Mouse (Mus musculus): Measurements from ENCODE around the gene Atxn1. TPM values are rescaled to one million over a fixed set of nuclear protein-coding genes. Genes with fewer than 3 reads are reported as not detected.

Gene Atxn1
- polyA plus RNA-seq, 1 experiment from 2014 or later = 10.4 TPM

DNA sequence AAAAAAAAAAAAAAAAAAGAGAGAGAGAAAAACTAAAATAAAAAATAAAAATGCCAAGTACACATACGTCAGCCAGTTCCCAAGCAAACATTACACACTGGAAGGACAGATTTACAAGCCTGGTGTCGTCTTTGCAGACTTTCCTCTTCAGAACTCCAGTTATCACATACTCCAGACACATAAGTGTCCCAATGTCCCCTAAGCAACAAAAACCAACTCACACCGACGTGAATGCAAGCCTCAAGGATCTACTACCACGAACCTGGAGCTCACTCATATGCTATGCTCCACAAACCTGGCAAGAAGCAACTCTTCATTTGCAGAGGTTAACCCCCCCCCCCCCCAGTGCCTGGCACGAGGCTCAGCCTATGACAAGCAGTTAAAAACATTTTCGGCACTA lies 136.8 kb downstream of the Atxn1 start:
- H3K4me2 ChIP-seq (ENCODE audit: low read length) = no peak overlapping the region
- no peaks in the 10 kb centered on the region for H3K27me3 ChIP-seq (ENCODE audit: control insufficient read depth, insufficient read depth, low read depth, low read length)
- no peaks in the 10 kb centered on the region; the same call in 1 of the 2 replicates for H3K9me3 ChIP-seq (replicated peaks; ENCODE audit: control insufficient read depth, low read length, poor library complexity, severe bottlenecking)
- no peak overlapping the region for H3K9ac ChIP-seq (ENCODE audit: low read depth, low read length)
- no peak for ATAC-seq
- 85% methylated on average over 7 of the region's 7 CpGs for WGBS
- H3K27ac ChIP-seq (ENCODE audit: low read length) = no peak overlapping the region
- no peaks in the 10 kb centered on the region for H3K4me1 ChIP-seq (ENCODE audit: control insufficient read depth, insufficient read depth, low read length)
- H3K4me3 ChIP-seq (ENCODE audit: low read depth, low read length) = no peak overlapping the region
- H3K36me3 ChIP-seq (ENCODE audit: control insufficient read depth, insufficient read depth, low read length) = no peaks in the 10 kb centered on the region

DNA sequence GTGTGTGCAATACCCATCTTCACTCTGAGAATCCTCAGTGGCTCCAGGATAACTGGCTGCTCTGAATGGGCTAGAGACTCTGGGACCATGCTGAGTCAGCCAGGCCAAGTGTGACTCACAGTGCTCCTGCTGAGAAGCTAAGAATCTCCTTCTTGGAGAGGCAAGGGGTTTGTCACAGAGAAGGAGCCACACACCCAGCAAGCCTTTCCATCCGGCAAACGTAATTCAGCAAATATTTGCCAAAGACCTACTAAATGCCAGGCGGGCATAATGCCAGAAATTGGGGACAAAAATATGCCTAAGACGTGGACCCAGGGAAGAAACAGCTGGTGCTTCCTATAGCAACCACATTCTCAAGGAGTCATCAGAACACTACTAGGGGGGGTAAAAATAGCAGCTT lies 137.2 kb downstream of the Atxn1 start:
- ATAC-seq = no peak
- no peaks in the 10 kb centered on the region; the same call in 1 of the 2 replicates for H3K9me3 ChIP-seq (replicated peaks; ENCODE audit: control insufficient read depth, low read length, poor library complexity, severe bottlenecking)
- H3K9ac ChIP-seq (ENCODE audit: low read depth, low read length) = no peak overlapping the region
- H3K4me1 ChIP-seq (ENCODE audit: control insufficient read depth, insufficient read depth, low read length) = no peaks in the 10 kb centered on the region
- H3K4me3 ChIP-seq (ENCODE audit: low read depth, low read length) = no peak overlapping the region
- H3K27ac ChIP-seq (ENCODE audit: low read length) = no peak overlapping the region
- no peaks in the 10 kb centered on the region for H3K27me3 ChIP-seq (ENCODE audit: control insufficient read depth, insufficient read depth, low read depth, low read length)
- no peak overlapping the region for H3K4me2 ChIP-seq (ENCODE audit: low read length)
- 63% methylated on average over 4 of the region's 4 CpGs for WGBS
- H3K36me3 ChIP-seq (ENCODE audit: control insufficient read depth, insufficient read depth, low read length) = no peaks in the 10 kb centered on the region

DNA sequence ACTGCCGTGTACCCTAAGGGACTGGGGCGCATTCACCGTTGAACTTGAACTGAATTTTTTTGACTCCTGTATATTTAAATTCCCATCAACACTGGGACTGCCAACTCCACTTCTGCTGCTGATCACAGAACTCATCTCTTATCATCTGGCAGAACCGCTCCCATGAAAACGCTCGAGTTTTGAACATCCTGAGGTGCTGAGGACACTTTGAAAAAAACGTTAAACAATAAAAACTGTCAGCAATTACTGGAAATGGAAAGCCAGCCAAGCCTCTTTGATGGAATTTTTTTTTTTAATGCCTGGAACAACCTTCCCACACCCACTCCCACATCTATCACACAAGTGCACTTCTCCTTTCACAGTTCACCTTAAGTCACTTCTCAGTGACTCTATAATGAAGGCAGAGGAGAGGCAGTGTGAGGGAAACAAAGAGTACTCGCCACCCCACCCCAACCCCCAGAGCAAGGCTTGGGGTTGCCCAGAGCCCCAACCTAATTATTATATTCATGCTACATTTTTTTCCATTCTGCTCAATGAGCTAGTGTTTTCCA lies 137.7 kb downstream of the Atxn1 start:
- H3K4me2 ChIP-seq (ENCODE audit: low read length) = no peak overlapping the region
- no peak for ATAC-seq
- H3K27me3 ChIP-seq (ENCODE audit: control insufficient read depth, insufficient read depth, low read depth, low read length) = no peaks in the 10 kb centered on the region
- H3K36me3 ChIP-seq (ENCODE audit: control insufficient read depth, insufficient read depth, low read length) = no peaks in the 10 kb centered on the region
- H3K27ac ChIP-seq (ENCODE audit: low read length) = no peak overlapping the region
- H3K9ac ChIP-seq (ENCODE audit: low read depth, low read length) = no peak overlapping the region
- no peaks in the 10 kb centered on the region; the same call in 1 of the 2 replicates for H3K9me3 ChIP-seq (replicated peaks; ENCODE audit: control insufficient read depth, low read length, poor library complexity, severe bottlenecking)
- no peaks in the 10 kb centered on the region for H3K4me1 ChIP-seq (ENCODE audit: control insufficient read depth, insufficient read depth, low read length)
- WGBS = 78% methylated on average over 8 of the region's 8 CpGs
- H3K4me3 ChIP-seq (ENCODE audit: low read depth, low read length) = no peak overlapping the region

DNA sequence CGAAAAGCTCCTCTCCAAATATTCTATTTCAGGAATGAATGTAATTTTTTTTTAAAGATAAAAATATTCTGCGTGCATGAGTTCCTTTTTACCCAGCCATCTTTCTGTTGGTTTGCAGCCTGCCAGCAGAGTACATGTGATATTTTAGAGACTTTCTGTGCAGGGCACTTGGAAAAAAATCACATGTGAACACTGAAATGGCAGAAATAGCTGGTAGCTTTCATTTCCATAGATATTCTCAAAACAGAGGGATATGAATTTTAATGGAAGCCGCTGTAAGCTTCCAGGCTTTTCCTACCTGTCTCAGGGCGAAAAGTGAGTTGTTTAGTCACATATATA lies 142.3 kb downstream of the Atxn1 start:
- 79% methylated on average over 4 of the region's 4 CpGs for WGBS
- H3K4me2 ChIP-seq (ENCODE audit: low read length) = no peak overlapping the region
- H3K4me3 ChIP-seq (ENCODE audit: low read depth, low read length) = no peak overlapping the region
- no peak overlapping the region for H3K9ac ChIP-seq (ENCODE audit: low read depth, low read length)
- no peak for ATAC-seq
- H3K9me3 ChIP-seq (replicated peaks; ENCODE audit: control insufficient read depth, low read length, poor library complexity, severe bottlenecking) = no peaks in the 10 kb centered on the region; the same call in 1 of the 2 replicates
- no peaks in the 10 kb centered on the region for H3K36me3 ChIP-seq (ENCODE audit: control insufficient read depth, insufficient read depth, low read length)
- H3K4me1 ChIP-seq (ENCODE audit: control insufficient read depth, insufficient read depth, low read length) = 0 out of 2 replicates have a peak, but pooled peaks cover 2% of the 10 kb centered on the region
- peak overlapping the region; percentile 54 for H3K27ac ChIP-seq (ENCODE audit: low read length)
- H3K27me3 ChIP-seq (ENCODE audit: control insufficient read depth, insufficient read depth, low read depth, low read length) = no peaks in the 10 kb centered on the region

DNA sequence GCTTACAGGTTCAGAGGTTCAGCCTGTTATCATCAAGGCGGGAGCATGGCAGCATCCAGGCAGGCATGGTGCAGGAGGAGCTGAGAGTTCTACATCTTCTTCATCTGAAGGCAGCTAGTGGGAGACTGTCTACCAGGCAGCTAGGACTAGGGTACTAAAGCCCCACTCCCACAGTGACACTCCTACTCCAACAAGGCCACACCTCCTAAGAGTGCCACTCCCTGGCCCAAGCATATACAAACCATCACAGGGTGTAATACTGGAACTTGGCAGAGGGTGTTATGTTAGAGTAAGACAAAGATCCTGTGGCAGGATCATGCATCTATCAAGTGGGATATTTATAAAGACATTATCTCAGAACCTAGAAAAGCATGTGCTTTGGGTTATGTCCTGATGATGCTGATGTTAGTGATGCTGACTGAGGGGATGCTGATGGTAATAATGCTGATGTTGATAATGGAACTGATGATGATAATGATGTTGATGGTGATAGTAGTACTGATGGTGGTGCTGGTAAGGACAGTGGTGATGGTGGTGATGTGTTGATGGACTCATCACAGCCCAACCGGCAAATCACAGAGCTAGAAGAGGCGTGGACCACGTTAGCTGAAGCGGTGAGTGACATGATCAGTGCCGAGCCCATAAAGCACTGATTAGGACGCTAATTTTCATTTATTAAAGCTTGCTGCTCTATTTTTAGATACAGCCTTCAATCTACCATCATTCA lies 142.9 kb downstream of the Atxn1 start:
- H3K4me2 ChIP-seq (ENCODE audit: low read length) = no peak overlapping the region
- no peak; the same call in 1 of the 2 replicates for ATAC-seq
- H3K4me3 ChIP-seq (ENCODE audit: low read depth, low read length) = no peak overlapping the region
- H3K27ac ChIP-seq (ENCODE audit: low read length) = peak overlapping the region; percentile 54
- H3K9ac ChIP-seq (ENCODE audit: low read depth, low read length) = no peak overlapping the region
- H3K9me3 ChIP-seq (replicated peaks; ENCODE audit: control insufficient read depth, low read length, poor library complexity, severe bottlenecking) = no peaks in the 10 kb centered on the region; the same call in 1 of the 2 replicates
- no peaks in the 10 kb centered on the region for H3K36me3 ChIP-seq (ENCODE audit: control insufficient read depth, insufficient read depth, low read length)
- 0 out of 2 replicates have a peak, but pooled peaks cover 2% of the 10 kb centered on the region for H3K4me1 ChIP-seq (ENCODE audit: control insufficient read depth, insufficient read depth, low read length)
- no peaks in the 10 kb centered on the region for H3K27me3 ChIP-seq (ENCODE audit: control insufficient read depth, insufficient read depth, low read depth, low read length)
- WGBS = 93% methylated on average over 7 of the region's 7 CpGs

DNA sequence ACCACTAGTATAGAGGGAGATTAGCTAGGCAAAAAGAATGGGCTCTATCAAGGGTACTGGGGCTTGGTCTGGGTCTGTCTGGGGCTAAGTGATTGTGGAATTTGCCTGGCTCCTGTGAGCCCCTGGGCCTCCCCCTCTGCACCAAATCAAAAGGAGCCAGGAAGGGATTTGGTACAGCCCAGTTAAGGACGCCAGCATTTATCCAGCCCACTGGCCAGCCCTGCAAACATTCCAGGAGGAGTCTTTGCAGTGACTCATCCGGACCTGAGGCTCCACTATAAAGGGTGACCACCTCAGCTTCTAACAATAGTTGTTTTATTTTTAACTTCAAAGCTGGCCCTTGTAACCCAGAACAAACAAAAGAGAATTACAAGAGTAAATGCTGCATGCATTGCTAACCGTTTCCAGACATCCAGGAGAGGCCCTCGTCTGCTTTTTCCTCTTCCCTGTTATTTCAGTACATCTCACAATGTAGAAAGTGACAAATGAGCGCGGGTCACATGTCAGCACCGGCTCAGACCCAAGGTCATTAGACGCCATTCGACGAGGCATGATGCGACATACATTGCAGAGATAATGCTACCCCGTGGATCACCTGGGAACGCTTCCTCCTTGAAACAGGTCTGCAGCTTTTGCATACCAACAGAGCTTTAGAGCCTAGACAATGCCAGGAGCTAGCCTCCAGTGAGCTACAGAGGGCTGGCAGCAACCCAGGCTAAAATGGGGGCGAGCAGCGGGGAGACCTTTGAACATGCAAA lies 144.2 kb downstream of the Atxn1 start:
- no peak overlapping the region for H3K4me3 ChIP-seq (ENCODE audit: low read depth, low read length)
- H3K4me1 ChIP-seq (ENCODE audit: control insufficient read depth, insufficient read depth, low read length) = 0 out of 2 replicates have a peak, but pooled peaks cover 2% of the 10 kb centered on the region
- WGBS = 45% methylated on average over 15 of the region's 15 CpGs
- no peaks in the 10 kb centered on the region for H3K9me3 ChIP-seq (replicated peaks; ENCODE audit: control insufficient read depth, low read length, poor library complexity, severe bottlenecking)
- no peak overlapping the region for H3K9ac ChIP-seq (ENCODE audit: low read depth, low read length)
- no peaks in the 10 kb centered on the region for H3K27me3 ChIP-seq (ENCODE audit: control insufficient read depth, insufficient read depth, low read depth, low read length)
- no peak for ATAC-seq
- H3K36me3 ChIP-seq (ENCODE audit: control insufficient read depth, insufficient read depth, low read length) = no peaks in the 10 kb centered on the region
- no peak overlapping the region for H3K27ac ChIP-seq (ENCODE audit: low read length)
- H3K4me2 ChIP-seq (ENCODE audit: low read length) = no peak overlapping the region

DNA sequence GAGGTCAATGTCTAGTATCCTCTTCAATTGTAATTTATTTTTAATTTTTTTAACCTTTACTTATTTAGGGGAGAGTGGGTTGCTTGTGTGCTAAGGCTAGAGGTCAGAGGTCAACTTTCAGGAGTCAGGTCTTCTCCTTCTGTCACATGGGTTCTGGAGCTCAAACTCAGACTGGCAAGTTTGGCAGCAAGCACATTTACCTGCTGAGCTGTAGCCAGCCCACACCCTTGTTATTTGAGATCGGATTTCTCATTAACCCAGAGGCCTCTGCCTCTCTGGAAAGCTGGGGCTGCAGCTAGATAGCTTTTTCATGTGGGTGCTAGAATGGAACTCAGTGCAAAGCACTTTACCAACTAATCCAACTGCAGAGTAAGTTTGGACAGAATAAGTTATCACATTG lies 148.1 kb downstream of the Atxn1 start:
- Histone ChIP-seq H3K9me3 (replicated peaks; ENCODE audit: control insufficient read depth, low read length, poor library complexity, severe bottlenecking) (no peaks in the 10 kb centered on the region), H3K9ac (ENCODE audit: low read depth, low read length) (no peak overlapping the region), H3K4me2 (ENCODE audit: low read length) (no peak overlapping the region), H3K4me3 (ENCODE audit: low read depth, low read length) (no peak overlapping the region), H3K27me3 (ENCODE audit: control insufficient read depth, insufficient read depth, low read depth, low read length) (no peaks in the 10 kb centered on the region), H3K27ac (ENCODE audit: low read length) (no peak overlapping the region), H3K4me1 (ENCODE audit: control insufficient read depth, insufficient read depth, low read length) (0 out of 2 replicates have a peak, but pooled peaks cover 2% of the 10 kb centered on the region), H3K36me3 (ENCODE audit: control insufficient read depth, insufficient read depth, low read length) (no peaks in the 10 kb centered on the region)
- no peak for ATAC-seq
- 64% methylated on average over 1 of the region's 1 CpGs for WGBS

DNA sequence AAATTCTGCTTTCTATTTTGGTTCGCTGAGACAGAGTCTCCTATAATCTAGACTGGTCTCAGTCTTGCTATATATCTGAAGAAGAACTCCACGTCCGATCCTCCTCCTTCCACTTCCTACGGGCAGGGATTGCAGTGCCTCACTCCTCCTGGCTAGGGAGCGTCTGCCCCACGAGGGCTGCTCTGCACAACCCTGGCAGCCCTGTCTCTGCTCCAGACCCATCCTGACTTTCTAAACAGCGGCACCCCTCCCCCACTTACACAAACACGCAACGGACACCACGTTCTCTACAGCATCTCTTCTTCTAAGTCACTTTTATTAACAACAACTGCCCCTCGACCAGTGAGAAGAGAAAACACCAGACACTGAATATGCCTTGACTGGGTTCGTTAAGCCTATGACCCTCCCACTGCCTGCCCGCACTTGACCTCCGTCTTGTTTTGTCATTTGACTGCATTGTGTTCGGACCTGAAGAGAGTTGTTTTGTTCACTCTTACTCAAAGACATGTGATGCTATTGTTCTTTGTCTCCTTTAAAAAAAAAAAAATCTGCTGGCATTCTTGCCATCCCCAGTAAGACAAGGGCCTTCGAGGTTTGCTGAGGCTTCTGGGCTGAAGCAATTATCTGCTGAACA lies 154.9 kb downstream of the Atxn1 start:
- Histone ChIP-seq H3K27ac (ENCODE audit: low read length) (no peak overlapping the region), H3K9ac (ENCODE audit: low read depth, low read length) (no peak overlapping the region), H3K9me3 (replicated peaks; ENCODE audit: control insufficient read depth, low read length, poor library complexity, severe bottlenecking) (no peaks in the 10 kb centered on the region), H3K4me3 (ENCODE audit: low read depth, low read length) (no peak overlapping the region), H3K27me3 (ENCODE audit: control insufficient read depth, insufficient read depth, low read depth, low read length) (no peaks in the 10 kb centered on the region), H3K4me1 (ENCODE audit: control insufficient read depth, insufficient read depth, low read length) (peaks cover 26% of the 10 kb centered on the region), H3K36me3 (ENCODE audit: control insufficient read depth, insufficient read depth, low read length) (no peaks in the 10 kb centered on the region), H3K4me2 (ENCODE audit: low read length) (no peak overlapping the region)
- WGBS = 56% methylated on average over 16 of the region's 16 CpGs
- ATAC-seq = no peak
